Mouse (Mus musculus) midbrain, embryonic 12.5 days (tissue): ENCODE measurements around the gene Frmd8. TPM values are rescaled to one million over a fixed set of nuclear protein-coding genes. Genes with fewer than 3 reads are reported as not detected.

Source experiments
- polyA plus RNA-seq: library from polyadenylated mRNA; unstranded; fragments of >200 nt; fragmentation: Nextera tagmentation; extraction: Ambion mirVana; gene quantifications from 2 replicates; pipeline ENCODE4 v1.2.1, GENCODE M21; 2016

Gene Frmd8
- polyA plus RNA-seq, 1 experiment from 2014 or later, result 22.3 TPM

Other genes starting within 250 kb of the Frmd8 start
- 34.2 and 37.6 TPM in 2 replicates for gene Rela, start 237.8 kb downstream of the Frmd8 start, polyA plus RNA-seq
- gene Sipa1, start 211.6 kb downstream of the Frmd8 start, polyA plus RNA-seq, result 18.8 and 20.6 TPM in 2 replicates
- 25.4 and 26.2 TPM in 2 replicates for gene Map3k11, start 186.5 kb downstream of the Frmd8 start, polyA plus RNA-seq
- 34.1 and 37.4 TPM in 2 replicates for gene Pcnx3, start 186.4 kb downstream of the Frmd8 start, polyA plus RNA-seq
- gene Kcnk7, start 170.9 kb downstream of the Frmd8 start, polyA plus RNA-seq, result 0.36 TPM in 1 of 2 replicates, not detected in the other
- gene Ehbp1l1, start 149.0 kb downstream of the Frmd8 start, polyA plus RNA-seq, result 8.2 and 9.1 TPM in 2 replicates
- 175 and 186 TPM in 2 replicates for gene Fam89b, start 145.6 kb downstream of the Frmd8 start, polyA plus RNA-seq
- 7.9 and 9.1 TPM in 2 replicates for gene Ltbp3, start 134.4 kb downstream of the Frmd8 start, polyA plus RNA-seq
- gene Scyl1, start 103.9 kb downstream of the Frmd8 start, polyA plus RNA-seq, result 63.6 and 68.4 TPM in 2 replicates
- 1.9 and 3.4 TPM in 2 replicates for gene Slc25a45, start 2.5 kb upstream of the Frmd8 start, polyA plus RNA-seq
- gene Tigd3, start 18.9 kb upstream of the Frmd8 start, polyA plus RNA-seq, result 11.1 and 11.4 TPM in 2 replicates
- 171 and 185 TPM in 2 replicates for gene Dpf2, start 37.7 kb upstream of the Frmd8 start, polyA plus RNA-seq
- gene Cdc42ep2, start 49.5 kb upstream of the Frmd8 start, polyA plus RNA-seq, result 3.6 and 3.8 TPM in 2 replicates
- gene Pola2, start 88.9 kb upstream of the Frmd8 start, polyA plus RNA-seq, result 57.4 and 59.6 TPM in 2 replicates
- not detected in 2 replicates for gene Slc22a20, start 110.9 kb upstream of the Frmd8 start, polyA plus RNA-seq
- gene Capn1, start 140.6 kb upstream of the Frmd8 start, polyA plus RNA-seq, result 3.8 and 4.5 TPM in 2 replicates
- 30.0 and 32.6 TPM in 2 replicates for gene Syvn1, start 171.3 kb upstream of the Frmd8 start, polyA plus RNA-seq
- 75.8 and 76.4 TPM in 2 replicates for gene Mrpl49, start 182.5 kb upstream of the Frmd8 start, polyA plus RNA-seq
- 595 and 628 TPM in 2 replicates for gene Fau, start 182.6 kb upstream of the Frmd8 start, polyA plus RNA-seq
- gene Znhit2, start 185.9 kb upstream of the Frmd8 start, polyA plus RNA-seq, result 30.8 and 32.2 TPM in 2 replicates
- gene Tm7sf2, start 193.1 kb upstream of the Frmd8 start, polyA plus RNA-seq, result 41.0 and 41.3 TPM in 2 replicates
- 77.0 and 82.2 TPM in 2 replicates for gene Vps51, start 202.0 kb upstream of the Frmd8 start, polyA plus RNA-seq
- not detected in 2 replicates for gene Tmem262, start 204.8 kb upstream of the Frmd8 start, polyA plus RNA-seq
- 2.6 and 3.6 TPM in 2 replicates for gene Gm28374, start 207.0 kb upstream of the Frmd8 start, polyA plus RNA-seq
- gene Zfpl1, start 209.7 kb upstream of the Frmd8 start, polyA plus RNA-seq, result 67.1 and 75.1 TPM in 2 replicates
- gene Cdca5, start 209.7 kb upstream of the Frmd8 start, polyA plus RNA-seq, result 41.5 and 42.1 TPM in 2 replicates
- 0.77 TPM in 1 of 2 replicates, not detected in the other for gene AC131692.1, start 219.1 kb upstream of the Frmd8 start, polyA plus RNA-seq
- gene Naaladl1, start 230.5 kb upstream of the Frmd8 start, polyA plus RNA-seq, result 0.59 and 0.94 TPM in 2 replicates
- 49.7 and 50.8 TPM in 2 replicates for gene Sac3d1, start 243.4 kb upstream of the Frmd8 start, polyA plus RNA-seq